Mouse (Mus musculus) heart, embryonic 15.5 days (tissue): ENCODE measurements around the gene Tex36. TPM values are rescaled to one million over a fixed set of nuclear protein-coding genes. Genes with fewer than 3 reads are reported as not detected.

Experiments used
- ATAC-seq: fragments of 200-750 bp; cut with Nextera tagmentation; replicated peaks from 2 replicates; pipeline ENCODE4 v1.8.0; 2017; ENCODE audit warnings: low read depth, moderate TSS enrichment; ENCODE audit not compliant: insufficient number of reproducible peaks, insufficient read depth, low FRiP score
- H3K27ac ChIP-seq: fragments of 300-500 bp; sonication (generic); 2 replicates; pipeline ENCODE4 v1.5.1; 2015; ENCODE audit warnings: mild to moderate bottlenecking, inconsistent platforms
- H3K27me3 ChIP-seq: fragments of 300-500 bp; sonication (generic); 2 replicates; pipeline ENCODE4 v1.6.1; 2015; ENCODE audit warnings: inconsistent platforms
- H3K36me3 ChIP-seq: fragments of 300-500 bp; sonication (generic); 2 replicates; pipeline ENCODE4 v1.6.1; 2015; ENCODE audit warnings: mild to moderate bottlenecking, inconsistent platforms
- H3K4me1 ChIP-seq: fragments of 300-500 bp; sonication (generic); replicated peaks from 2 replicates; pipeline ENCODE4 v1.6.1; 2015; ENCODE audit warnings: inconsistent platforms
- H3K4me2 ChIP-seq: fragments of 300-500 bp; sonication (generic); 2 replicates; pipeline ENCODE4 v1.6.1; 2015; ENCODE audit warnings: inconsistent platforms, mild to moderate bottlenecking, moderate library complexity
- H3K4me3 ChIP-seq: fragments of 300-500 bp; sonication (generic); 2 replicates; pipeline ENCODE4 v1.5.1; 2015; ENCODE audit warnings: mild to moderate bottlenecking, inconsistent platforms
- H3K9ac ChIP-seq: fragments of 300-500 bp; sonication (generic); 2 replicates; pipeline ENCODE4 v1.6.1; 2015; ENCODE audit warnings: mild to moderate bottlenecking, inconsistent platforms
- H3K9me3 ChIP-seq: fragments of 300-500 bp; sonication (generic); replicated peaks from 2 replicates; pipeline ENCODE4 v1.6.1; 2016; ENCODE audit warnings: inconsistent platforms
- WGBS: fragments of 180-500 bp; shearing (Covaris S2); methylation state at CpG from one replicate; pipeline ENCODE4 v1.1.7; 2015; ENCODE audit warnings: mixed read lengths; 5-methylcytosine and 5-hydroxymethylcytosine counted together
- polyA plus RNA-seq: library from polyadenylated mRNA; unstranded; fragments of >200 nt; fragmentation: Nextera tagmentation; extraction: Ambion mirVana; gene quantifications from 2 replicates; pipeline ENCODE4 v1.2.1, GENCODE M21; 2015

Tex36 gene
- polyA plus RNA-seq, 1 experiment from 2014 or later = not detected

DNA sequence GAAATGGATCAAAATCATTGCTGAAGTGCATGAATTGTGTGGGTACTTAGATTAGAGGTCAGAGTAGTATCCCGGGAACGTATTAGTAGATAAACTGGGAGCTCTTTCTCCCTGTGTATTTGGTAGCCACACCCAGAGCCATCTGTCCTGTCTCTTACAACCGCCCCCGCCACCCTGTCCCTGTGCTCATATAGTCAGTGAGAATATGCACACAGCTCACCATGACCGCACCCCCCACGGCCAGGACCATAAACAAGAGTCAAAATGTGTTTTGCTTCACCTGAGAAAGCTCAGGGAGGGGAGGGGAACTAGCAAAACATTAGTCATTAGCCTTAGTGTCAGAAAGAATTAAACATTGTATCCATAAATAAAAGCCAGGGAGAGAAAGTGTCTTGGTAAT is 18.7 kb downstream of the Tex36 start:
- Histone ChIP-seq H3K36me3 (no peaks in the 10 kb centered on the region), H3K27ac (no peak overlapping the region), H3K9ac (no peak overlapping the region), H3K4me1 (no peaks in the 10 kb centered on the region), H3K27me3 (no peaks in the 10 kb centered on the region), H3K9me3 (no peaks in the 10 kb centered on the region), H3K4me2 (no peak overlapping the region), H3K4me3 (no peak overlapping the region)
- ATAC-seq = no peak
- 78% methylated on average over 6 of the region's 6 CpGs for WGBS

DNA sequence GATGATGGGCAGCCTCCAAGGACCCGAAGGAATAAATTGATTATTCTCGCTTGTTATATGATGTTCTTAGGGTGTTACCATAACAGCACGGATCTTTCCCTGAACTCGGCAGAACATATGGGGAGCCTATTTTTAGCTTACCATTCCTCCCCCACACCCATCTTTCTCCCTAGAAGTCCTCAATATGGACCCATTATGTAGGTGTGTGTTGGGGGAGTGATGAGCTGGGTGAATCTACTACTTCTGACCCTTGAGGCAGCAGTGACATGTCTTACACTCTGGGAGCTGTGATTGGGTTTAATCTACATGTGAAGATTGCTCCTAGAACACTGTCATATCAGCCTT is 21.7 kb downstream of the Tex36 start:
- no peak for ATAC-seq
- no peak overlapping the region for H3K4me2 ChIP-seq
- no peaks in the 10 kb centered on the region for H3K4me1 ChIP-seq
- H3K4me3 ChIP-seq = no peak overlapping the region
- H3K27me3 ChIP-seq = no peaks in the 10 kb centered on the region
- H3K9ac ChIP-seq = no peak overlapping the region
- 88% methylated on average over 4 of the region's 4 CpGs for WGBS
- no peaks in the 10 kb centered on the region for H3K36me3 ChIP-seq
- no peak overlapping the region for H3K27ac ChIP-seq
- no peaks in the 10 kb centered on the region for H3K9me3 ChIP-seq

DNA sequence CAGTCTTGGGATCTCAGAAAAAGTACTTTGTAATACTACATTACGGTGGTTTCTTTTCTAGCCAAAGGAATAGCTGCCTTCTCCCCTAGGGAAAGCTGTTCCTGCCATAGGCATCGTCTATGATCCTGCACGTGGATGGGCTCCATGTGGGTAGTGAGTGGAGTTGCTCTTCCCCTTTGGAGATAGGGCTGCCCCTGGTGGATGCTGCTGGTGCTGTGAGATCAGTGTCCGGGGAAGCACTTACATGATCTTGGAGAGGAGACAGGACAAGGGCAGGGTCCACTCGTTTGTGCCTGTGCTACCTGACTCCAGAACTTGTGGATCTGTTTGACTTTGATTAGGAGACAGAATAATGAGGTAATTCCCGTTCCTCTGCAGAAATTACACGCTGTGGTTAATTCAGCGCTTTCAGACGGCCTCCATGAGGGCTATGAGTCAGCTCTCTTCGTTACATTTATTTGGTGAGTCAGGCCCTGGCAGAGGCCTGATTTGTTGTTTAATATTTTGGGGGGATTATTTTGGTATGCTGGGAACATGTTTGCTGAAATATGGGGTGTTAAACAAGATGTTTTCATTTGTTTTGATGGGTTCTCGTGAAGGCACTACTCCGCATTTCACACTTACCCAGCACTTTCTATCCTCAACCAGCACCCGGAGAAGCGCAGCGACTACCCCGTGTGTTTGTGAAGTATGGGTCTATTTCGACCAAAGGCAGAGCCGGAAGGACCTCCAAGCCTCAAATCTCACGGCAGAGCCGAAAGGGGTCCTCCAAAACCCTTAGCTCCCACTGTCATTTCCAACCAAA is 22.3 kb downstream of the Tex36 start:
- Histone ChIP-seq H3K27me3 (no peaks in the 10 kb centered on the region), H3K4me1 (no peaks in the 10 kb centered on the region), H3K4me2 (no peak overlapping the region), H3K9ac (no peak overlapping the region), H3K4me3 (no peak overlapping the region), H3K9me3 (no peaks in the 10 kb centered on the region), H3K36me3 (no peaks in the 10 kb centered on the region), H3K27ac (no peak overlapping the region)
- WGBS = 78% methylated on average over 20 of the region's 20 CpGs
- ATAC-seq = no peak

DNA sequence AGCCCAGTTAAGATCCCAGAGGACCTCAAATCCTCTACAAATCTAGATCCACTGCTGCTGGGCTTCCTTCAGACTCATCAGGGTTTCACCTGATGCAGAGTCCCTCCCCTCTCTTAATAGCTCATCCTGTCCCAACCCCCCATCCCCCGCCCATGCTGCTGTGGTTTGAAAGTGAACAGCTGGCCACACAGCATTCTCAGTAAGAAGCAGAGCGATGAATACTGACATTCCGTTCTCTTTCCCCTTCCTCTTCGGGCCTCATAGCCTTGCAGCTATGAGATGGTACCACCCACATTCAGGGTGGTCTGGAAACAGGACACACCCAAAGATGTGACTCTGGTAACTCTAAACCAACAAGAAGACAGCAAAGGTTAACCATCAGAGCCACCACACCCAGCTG is 25.1 kb downstream of the Tex36 start:
- Histone ChIP-seq H3K4me1 (no peaks in the 10 kb centered on the region), H3K27me3 (no peaks in the 10 kb centered on the region), H3K4me3 (no peak overlapping the region), H3K27ac (no peak overlapping the region), H3K4me2 (no peak overlapping the region), H3K36me3 (no peaks in the 10 kb centered on the region), H3K9ac (no peak overlapping the region), H3K9me3 (no peaks in the 10 kb centered on the region)
- WGBS = 33% methylated on average over 4 of the region's 4 CpGs
- no peak for ATAC-seq

DNA sequence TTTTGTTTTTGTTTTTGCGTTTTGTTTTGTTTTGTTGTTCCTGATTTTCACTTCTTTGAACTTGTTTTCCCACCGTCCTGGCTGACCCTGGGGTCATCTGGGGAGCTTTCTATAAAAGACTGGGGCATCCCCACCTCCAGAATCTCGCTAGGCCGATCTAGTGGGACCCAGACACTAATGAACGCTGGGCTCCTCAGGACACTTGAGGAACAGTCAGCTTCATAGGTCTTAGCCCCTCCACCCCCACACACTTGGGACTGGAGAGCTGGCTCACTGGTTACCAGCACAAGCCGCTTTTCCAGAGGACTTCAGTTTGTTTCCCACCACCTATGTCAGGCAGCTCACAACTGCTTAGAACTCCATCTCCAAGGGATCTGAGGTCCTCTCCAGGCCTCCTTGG is 25.7 kb downstream of the Tex36 start:
- WGBS = 71% methylated on average over 6 of the region's 6 CpGs
- ATAC-seq = no peak

DNA sequence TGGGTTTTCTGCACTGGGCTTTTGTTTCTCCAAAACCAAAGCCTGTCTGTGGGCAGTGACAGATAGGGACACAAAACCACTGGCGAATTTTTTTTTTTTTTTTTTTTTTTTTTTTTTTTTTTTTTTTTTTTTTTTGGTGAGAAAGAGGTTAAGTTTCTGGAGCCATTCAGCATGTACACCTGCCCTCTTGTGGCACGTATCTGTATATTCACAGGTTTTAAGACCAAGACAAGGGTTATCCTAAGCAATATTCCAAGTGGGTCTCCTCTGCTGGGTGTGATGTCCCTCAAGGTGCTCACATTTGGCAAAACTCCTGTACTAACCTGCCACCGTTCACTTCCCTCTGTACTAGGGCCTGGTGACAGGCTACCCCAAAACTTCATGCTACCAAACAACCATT is 30.0 kb downstream of the Tex36 start:
- H3K4me2 ChIP-seq = no peak overlapping the region
- no peak overlapping the region for H3K4me3 ChIP-seq
- no peaks in the 10 kb centered on the region for H3K4me1 ChIP-seq
- no peaks in the 10 kb centered on the region for H3K36me3 ChIP-seq
- H3K27ac ChIP-seq = no peak overlapping the region
- H3K9me3 ChIP-seq = no peaks in the 10 kb centered on the region
- 34% methylated on average over 2 of the region's 3 CpGs for WGBS
- ATAC-seq = no peak
- H3K9ac ChIP-seq = no peak overlapping the region
- H3K27me3 ChIP-seq = no peaks in the 10 kb centered on the region

More for the DNA sequence above, 25.7 kb downstream of the Tex36 start:
- Histone ChIP-seq H3K27ac (no peak overlapping the region), H3K4me3 (no peak overlapping the region), H3K27me3 (no peaks in the 10 kb centered on the region), H3K9ac (no peak overlapping the region), H3K9me3 (no peaks in the 10 kb centered on the region), H3K4me1 (no peaks in the 10 kb centered on the region), H3K4me2 (no peak overlapping the region), H3K36me3 (no peaks in the 10 kb centered on the region)

DNA sequence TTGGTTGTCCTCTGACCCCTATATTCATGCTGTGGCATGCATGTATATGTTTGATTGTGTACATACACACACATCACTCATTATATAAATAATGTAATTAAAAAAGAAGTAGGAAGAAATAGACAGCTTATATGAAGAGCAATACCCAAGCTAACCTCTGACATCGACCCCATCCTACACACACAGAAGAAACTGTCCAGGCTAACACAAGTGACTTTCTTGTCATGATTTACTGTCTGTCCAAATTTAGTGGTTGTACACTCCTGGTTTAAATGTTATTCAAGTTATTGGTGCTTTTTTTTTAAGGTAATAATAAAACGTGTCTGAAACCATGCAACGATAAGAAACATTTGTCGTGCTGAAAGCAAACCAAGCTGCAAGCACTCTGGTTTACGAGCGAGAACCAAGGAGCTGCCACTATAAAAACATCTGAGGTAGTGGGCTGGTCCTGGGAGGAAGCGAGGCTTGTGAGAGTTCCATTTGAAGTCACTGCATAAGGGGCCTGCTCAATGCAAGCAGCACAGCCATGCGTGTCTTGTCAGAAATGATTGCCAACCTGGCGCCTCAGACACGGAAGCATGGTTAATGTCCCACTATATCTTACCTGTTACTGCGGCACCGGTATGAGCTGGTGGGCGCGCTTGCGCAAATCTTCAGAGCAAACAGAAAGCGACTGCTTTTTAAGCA is 32.6 kb downstream of the Tex36 start:
- Histone ChIP-seq H3K4me3 (no peak overlapping the region), H3K27me3 (no peaks in the 10 kb centered on the region), H3K27ac (no peak overlapping the region), H3K9me3 (no peaks in the 10 kb centered on the region), H3K4me2 (no peak overlapping the region), H3K36me3 (no peaks in the 10 kb centered on the region), H3K4me1 (no peaks in the 10 kb centered on the region), H3K9ac (no peak overlapping the region)
- no peak for ATAC-seq
- 76% methylated on average over 16 of the region's 16 CpGs for whole genome bisulfite sequencing

DNA sequence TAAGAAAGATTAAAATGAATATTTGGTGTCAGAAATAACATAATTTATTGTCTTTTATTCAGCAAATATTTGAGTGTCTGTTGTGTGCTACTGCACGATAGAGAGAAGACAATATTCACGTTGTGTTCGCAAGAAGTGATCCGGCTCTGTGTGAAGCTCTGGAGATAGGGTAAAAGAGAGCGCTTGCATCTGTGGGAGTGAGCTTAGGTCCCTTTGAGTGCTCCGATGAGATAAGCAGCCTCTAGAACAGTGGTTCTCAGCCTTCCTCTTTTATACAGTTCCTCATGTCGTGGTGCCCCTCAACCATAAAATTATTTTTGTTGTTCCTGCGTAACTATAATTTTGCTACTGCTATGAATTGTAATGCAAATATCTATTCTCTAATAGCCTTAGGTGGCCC is 37.4 kb downstream of the Tex36 start:
- H3K4me1 ChIP-seq = no peaks in the 10 kb centered on the region
- no peak for ATAC-seq
- no peaks in the 10 kb centered on the region for H3K36me3 ChIP-seq
- H3K9me3 ChIP-seq = no peaks in the 10 kb centered on the region
- no peak overlapping the region for H3K4me2 ChIP-seq
- H3K9ac ChIP-seq = no peak overlapping the region
- no peaks in the 10 kb centered on the region for H3K27me3 ChIP-seq
- WGBS = 75% methylated on average over 8 of the region's 8 CpGs
- no peak overlapping the region for H3K4me3 ChIP-seq
- H3K27ac ChIP-seq = no peak overlapping the region

DNA sequence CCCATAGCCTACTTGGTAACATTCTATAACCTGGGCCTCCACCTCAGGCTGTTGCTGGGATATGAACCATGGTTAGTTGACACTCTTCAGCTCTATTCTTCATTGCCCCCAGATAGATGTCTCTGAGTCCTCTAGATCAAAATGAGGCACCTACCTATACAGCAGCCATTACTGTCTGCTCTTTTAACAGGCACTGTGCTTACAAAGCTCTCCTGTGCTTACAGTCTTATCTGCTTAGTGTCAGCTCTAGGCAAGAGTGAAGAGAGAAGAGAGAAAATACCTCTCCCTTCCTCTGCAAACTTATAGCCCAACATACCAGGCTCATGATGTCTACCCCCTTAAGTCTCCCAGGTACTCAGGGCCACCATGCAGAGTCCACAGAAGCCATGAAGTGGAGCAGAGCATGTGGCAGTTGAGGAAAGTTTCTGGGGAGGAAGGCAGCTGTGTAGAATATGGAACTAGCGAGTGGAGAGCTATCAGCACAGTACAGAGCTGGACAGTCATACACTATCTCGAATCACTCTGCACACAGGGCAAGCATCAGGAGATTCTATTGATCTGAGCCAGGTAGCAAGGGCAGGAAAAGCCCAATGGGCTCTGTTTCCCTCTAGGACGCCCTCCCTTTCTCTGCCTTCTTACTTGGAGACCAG is 38.7 kb downstream of the Tex36 start:
- H3K27ac ChIP-seq = no peak overlapping the region
- H3K4me3 ChIP-seq = no peak overlapping the region
- ATAC-seq = no peak
- WGBS = 62% methylated on average over 3 of the region's 3 CpGs
- no peaks in the 10 kb centered on the region for H3K4me1 ChIP-seq
- H3K27me3 ChIP-seq = no peaks in the 10 kb centered on the region
- H3K9me3 ChIP-seq = no peaks in the 10 kb centered on the region
- no peaks in the 10 kb centered on the region for H3K36me3 ChIP-seq
- H3K4me2 ChIP-seq = no peak overlapping the region
- no peak overlapping the region for H3K9ac ChIP-seq

DNA sequence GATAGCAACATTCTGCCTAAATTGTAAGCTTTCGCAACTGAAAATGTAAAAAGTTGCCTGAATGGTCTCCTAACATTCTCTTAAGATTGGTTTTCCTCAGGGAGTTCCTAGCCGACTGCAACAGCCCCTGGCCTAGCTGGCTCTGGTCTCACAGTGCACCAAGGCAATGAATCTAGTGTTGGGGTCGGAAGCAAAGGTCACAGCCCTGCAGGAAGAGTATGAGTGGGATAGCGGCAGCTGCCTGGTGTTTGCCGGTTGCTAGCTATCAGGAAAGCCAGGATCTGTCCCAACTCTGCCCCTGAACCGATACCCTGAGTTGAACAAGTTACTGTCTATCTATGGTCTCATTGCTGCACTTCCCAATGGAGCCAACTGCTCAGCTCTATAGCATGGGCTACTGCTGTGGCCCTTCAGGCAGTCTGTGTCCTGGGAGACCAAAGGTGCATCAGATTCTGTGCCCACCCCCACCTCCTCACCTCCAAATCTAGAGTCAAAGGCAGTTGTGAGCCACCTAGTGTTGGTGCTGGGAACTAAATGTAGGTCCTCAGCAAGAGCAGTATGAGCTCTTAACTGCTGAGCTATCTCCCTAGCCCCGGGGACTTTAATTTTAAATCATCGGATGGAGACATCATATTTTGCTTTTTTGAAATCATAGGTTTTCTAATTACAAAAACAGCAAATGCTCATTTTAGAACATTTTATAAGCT is 46.0 kb downstream of the Tex36 start:
- ATAC-seq = no peak
- H3K4me3 ChIP-seq = no peak overlapping the region

DNA sequence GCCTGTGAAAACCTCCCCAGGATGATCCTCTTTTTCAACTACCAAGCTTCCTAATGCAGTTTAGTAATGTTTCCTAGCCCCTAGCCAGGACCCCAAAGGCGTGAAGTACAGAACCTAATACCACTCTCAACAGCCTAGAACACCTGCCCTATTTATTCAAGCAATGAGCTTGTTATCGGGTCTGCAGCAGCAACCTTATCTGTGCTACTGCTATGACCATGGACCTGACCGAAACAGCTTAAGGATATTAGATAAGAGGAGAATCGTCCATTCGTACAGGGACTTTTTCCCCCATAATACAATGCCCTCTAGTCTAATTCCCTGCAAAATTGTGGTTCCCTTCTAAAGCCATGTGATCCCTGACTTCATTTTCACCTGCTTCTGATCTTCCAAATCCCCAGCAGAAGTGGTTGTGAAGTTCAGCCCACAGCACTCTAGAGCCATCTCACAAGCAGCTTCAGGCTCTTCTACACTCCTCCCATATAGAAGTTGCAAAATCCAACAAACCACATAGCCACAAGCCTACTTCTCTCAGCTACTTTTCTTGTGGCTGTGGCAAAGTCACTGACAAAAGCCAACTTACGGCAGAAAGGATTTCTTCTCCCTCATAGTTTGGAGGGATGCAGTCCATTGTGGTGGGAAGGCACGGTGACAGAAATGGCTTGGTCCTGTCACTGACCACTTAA is 49.5 kb downstream of the Tex36 start:
- 66% methylated on average over 7 of the region's 7 CpGs for WGBS

More for the DNA sequence above, 46.0 kb downstream of the Tex36 start:
- no peak overlapping the region for H3K9ac ChIP-seq
- no peaks in the 10 kb centered on the region for H3K36me3 ChIP-seq
- H3K27me3 ChIP-seq = no peaks in the 10 kb centered on the region; the same call in 1 of the 2 replicates
- WGBS = 65% methylated on average over 8 of the region's 8 CpGs
- H3K4me2 ChIP-seq = no peak overlapping the region
- no peaks in the 10 kb centered on the region for H3K9me3 ChIP-seq
- H3K4me1 ChIP-seq = no peaks in the 10 kb centered on the region
- no peak overlapping the region for H3K27ac ChIP-seq

More for the DNA sequence above, 49.5 kb downstream of the Tex36 start:
- no peaks in the 10 kb centered on the region for H3K9me3 ChIP-seq
- no peaks in the 10 kb centered on the region for H3K36me3 ChIP-seq
- H3K4me3 ChIP-seq = no peak overlapping the region
- H3K4me1 ChIP-seq = no peaks in the 10 kb centered on the region
- no peak overlapping the region for H3K9ac ChIP-seq
- ATAC-seq = no peak
- no peak overlapping the region for H3K4me2 ChIP-seq
- H3K27me3 ChIP-seq = no peaks in the 10 kb centered on the region; the same call in 1 of the 2 replicates
- H3K27ac ChIP-seq = no peak overlapping the region
